Mouse (Mus musculus) myocyte (in vitro differentiated cells): ENCODE data around the gene Samd8.

Experiments used
- CEBPB ChIP-seq: IDR thresholded peaks from 2 replicates; pipeline ENCODE4 v1.6.1; 2011; ENCODE audit warnings: mild to moderate bottlenecking, moderate library complexity; ENCODE audit not compliant: poor library complexity, insufficient read depth, severe bottlenecking
- E2F4 ChIP-seq: IDR thresholded peaks from one replicate; pipeline ENCODE4 v1.6.1; 2011; ENCODE audit warnings: mild to moderate bottlenecking, control low read depth, moderate library complexity; ENCODE audit not compliant: insufficient read depth
- MAX ChIP-seq: IDR thresholded peaks from one replicate; pipeline ENCODE4 v1.6.1; 2011; ENCODE audit warnings: low read depth, mild to moderate bottlenecking, control low read depth
- MYOD1 ChIP-seq, 3 experiments: IDR thresholded peaks; one replicate each; pipeline ENCODE4 v1.6.1; 2011; ENCODE audit warnings: control low read depth in 2 of 3, low read depth in 2 of 3, mild to moderate bottlenecking in 2 of 3, moderate library complexity in 1 of 3; ENCODE audit not compliant: insufficient read length in 2 of 3, control insufficient read depth in 1 of 3
- MYOG ChIP-seq, 3 experiments: IDR thresholded peaks; one replicate each; pipeline ENCODE4 v1.6.1; 2011; ENCODE audit warnings: control low read depth in 2 of 3, low read depth in 2 of 3, mild to moderate bottlenecking in 2 of 3; ENCODE audit not compliant: insufficient read length in 2 of 3, control insufficient read depth in 1 of 3, insufficient read depth in 1 of 3
- POLR2A ChIP-seq: IDR thresholded peaks from one replicate; pipeline ENCODE4 v1.6.1; 2011; ENCODE audit warnings: low read depth, mild to moderate bottlenecking, control low read depth, moderate library complexity; ENCODE audit not compliant: insufficient read length
- POLR2AphosphoS2 ChIP-seq: IDR thresholded peaks from one replicate; pipeline ENCODE4 v1.6.1; 2011; ENCODE audit warnings: low read depth, control low read depth; ENCODE audit not compliant: insufficient read length
- REST ChIP-seq: IDR thresholded peaks from one replicate; pipeline ENCODE4 v1.6.1; 2011; ENCODE audit warnings: mild to moderate bottlenecking, control low read depth, moderate library complexity; ENCODE audit not compliant: insufficient read depth, insufficient read length
- SRF ChIP-seq: IDR thresholded peaks from one replicate; pipeline ENCODE4 v1.6.1; 2011; ENCODE audit warnings: low read depth; ENCODE audit not compliant: control insufficient read depth, insufficient read length
- TCF12 ChIP-seq: IDR thresholded peaks from one replicate; pipeline ENCODE4 v1.6.1; 2011; ENCODE audit warnings: mild to moderate bottlenecking, control low read depth; ENCODE audit not compliant: poor library complexity, insufficient read depth, severe bottlenecking
- TCF3 ChIP-seq: IDR thresholded peaks from one replicate; pipeline ENCODE4 v1.6.1; 2011; ENCODE audit warnings: low read depth, control low read depth; ENCODE audit not compliant: insufficient read length
- USF1 ChIP-seq: IDR thresholded peaks from one replicate; pipeline ENCODE4 v1.6.1; 2011; ENCODE audit warnings: low read depth, mild to moderate bottlenecking, control low read depth, moderate library complexity

GRCm38 (mm10) chr14:21741314-21741713, 9.0 kb upstream of the Samd8 start:
- TF ChIP-seq POLR2A (no peak), USF1 (no peak), CEBPB (no peak), MAX (no peak), TCF12 (no peak), POLR2AphosphoS2 (no peak), MYOD1 (IDR thresholded peaks at IDR 0.05; ENCODE audit: control insufficient read depth in 1 of 3, insufficient read length in 2 of 3, low read depth in 2 of 3) (no peak), REST (no peak), TCF3 (no peak), E2F4 (no peak), MYOG (IDR thresholded peaks at IDR 0.05; ENCODE audit: control insufficient read depth in 1 of 3, insufficient read depth in 1 of 3, insufficient read length in 2 of 3, low read depth in 2 of 3) (no peak), SRF (no peak)
